Mouse (Mus musculus): ENCODE measurements around the gene Zfp354b.
A peak's percentile ranks its signal among the peaks of the same experiment; 100 is the strongest.

Zfp354b gene

GRCm38 (mm10) chr11:50886231-50886932 is 45.1 kb downstream of the Zfp354b start:
- DNase-seq (ENCODE audit: low spot score), result peak; percentile 28

DNA sequence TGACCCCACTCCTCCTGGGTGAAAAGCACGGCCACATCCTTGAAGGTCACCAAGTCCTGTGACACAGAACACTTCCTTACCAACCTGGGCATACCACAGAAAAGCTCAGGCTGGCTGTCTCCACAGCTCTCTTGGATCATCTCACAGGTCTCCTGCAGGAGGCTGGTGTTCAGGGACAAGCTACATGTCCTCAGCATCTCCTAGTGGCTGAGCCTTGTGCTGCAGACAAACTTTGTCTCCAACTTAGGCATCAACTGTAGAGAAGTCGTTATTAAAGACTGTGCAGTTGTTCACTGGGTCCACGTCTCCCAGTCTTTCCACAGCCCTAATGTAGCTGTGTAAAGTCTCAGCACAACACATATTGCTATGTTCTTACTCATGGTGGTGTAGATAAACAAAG is 47.7 kb downstream of the Zfp354b start:
- DNase-seq (ENCODE audit: low spot score), result no peak

GRCm38 (mm10) chr11:50878641-50879040 is 52.8 kb downstream of the Zfp354b start:
- DNase-seq (ENCODE audit: low spot score), result no peak

Data from embryo, embryonic 10.5 days (tissue).